Mouse (Mus musculus): Measurements from ENCODE around the gene Dtx4.

DNA sequence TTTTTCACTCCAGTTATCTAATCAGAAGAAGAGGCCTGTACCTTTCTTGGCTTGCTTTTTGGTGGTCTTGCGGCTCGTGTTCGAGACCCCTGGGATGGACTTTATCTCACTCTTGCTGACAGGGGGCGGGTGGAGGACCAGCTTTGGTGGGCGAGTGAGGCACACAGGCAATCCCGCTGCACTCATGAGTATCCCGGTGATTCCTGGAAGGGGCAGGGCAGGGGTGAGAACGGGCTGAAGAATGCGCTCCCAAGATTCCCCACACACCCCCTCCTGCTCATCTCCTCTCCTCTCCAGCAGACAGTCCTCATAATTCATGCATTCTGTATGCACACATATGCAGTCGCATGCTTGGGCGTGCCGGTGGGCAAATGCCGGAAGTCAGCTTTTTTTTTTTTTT is 16.0 kb downstream of the Dtx4 start:
- no peak for TF ChIP-seq POLR2A (IDR thresholded peaks at IDR 0.05; ENCODE audit: borderline replicate concordance, extremely low read depth, insufficient read depth, insufficient read length, poor library complexity, severe bottlenecking)
- no peak for TF ChIP-seq CTCF (IDR thresholded peaks at IDR 0.05; ENCODE audit: borderline replicate concordance, extremely low read depth, insufficient read depth, insufficient read length)
